Mouse (Mus musculus) heart, adult 2 months (tissue): ENCODE data around the gene Zfyve27. TPM values are rescaled to one million over a fixed set of nuclear protein-coding genes. Genes with fewer than 3 reads are reported as not detected.

Source experiments
- DNase-seq, 2 experiments: peaks; one replicate each; pipeline ENCODE4 v3.0.0; 2021
- H3K27ac ChIP-seq: fragments of 200-600 bp; 2 replicates; pipeline ENCODE4 v1.8.1; 2022
- H3K27me3 ChIP-seq: fragments of 200-500 bp; 2 replicates; pipeline ENCODE4 v1.6.1; 2012; ENCODE audit warnings: mild to moderate bottlenecking, low read length, inconsistent platforms, mixed read lengths; ENCODE audit not compliant: control insufficient read depth, insufficient read depth
- H3K36me3 ChIP-seq: fragments of 200-500 bp; 2 replicates; pipeline ENCODE4 v1.6.1; 2012; ENCODE audit warnings: low read length, inconsistent platforms; ENCODE audit not compliant: control insufficient read depth, insufficient read depth
- H3K4me1 ChIP-seq: fragments of 200-500 bp; 2 replicates; pipeline ENCODE4 v1.6.1; 2011; ENCODE audit warnings: low read length; ENCODE audit not compliant: control insufficient read depth, insufficient read depth
- H3K4me3 ChIP-seq: fragments of 200-600 bp; 2 replicates; pipeline ENCODE4 v1.8.1; 2022
- H3K79me2 ChIP-seq: fragments of 200-500 bp; replicated peaks from 2 replicates; pipeline ENCODE4 v1.6.1; 2012; ENCODE audit warnings: mild to moderate bottlenecking, inconsistent platforms, low read length, moderate library complexity, mixed read lengths; ENCODE audit not compliant: control insufficient read depth, insufficient read depth
- H3K9ac ChIP-seq: fragments of 200-500 bp; 2 replicates; pipeline ENCODE4 v1.6.1; 2012; ENCODE audit warnings: low read depth, mild to moderate bottlenecking, control low read depth, inconsistent platforms, low read length, mixed read lengths
- CTCF ChIP-seq: fragments of 200-600 bp; IDR thresholded peaks from 2 replicates; pipeline ENCODE4 v1.8.1; 2022; ENCODE audit warnings: antibody characterized with exemption, mild to moderate bottlenecking, moderate library complexity
- EP300 ChIP-seq: fragments of 200-500 bp; IDR thresholded peaks from 2 replicates; pipeline ENCODE4 v1.6.1; 2011; ENCODE audit warnings: low read depth, low read length, control low read depth; ENCODE audit not compliant: insufficient read depth
- POLR2A ChIP-seq: fragments of 200-500 bp; IDR thresholded peaks from 2 replicates; pipeline ENCODE4 v1.6.1; 2011; ENCODE audit warnings: mild to moderate bottlenecking, low read depth, low read length, control low read depth; ENCODE audit not compliant: insufficient read depth
- WGBS: fragments of 180-500 bp; shearing (Covaris S2); methylation state at CpG from one replicate; pipeline ENCODE4 v1.1.7; 2018; 5-methylcytosine and 5-hydroxymethylcytosine counted together
- intact Hi-C: fragments of 180-260 bp; cut with DNase I; formaldehyde crosslinking; loops from one replicate; pipeline ENCODE4 v1.15.1; 2025
- polyA plus RNA-seq: library from polyadenylated mRNA; depleted of rRNA; stranded (reverse); fragments of >200 nt; gene quantifications from 2 replicates; pipeline ENCODE4 v1.2.3, GENCODE M21; 2012
- total RNA-seq, 2 experiments: library from RNA; stranded (reverse); gene quantifications; 2 replicates each; pipeline ENCODE4 v1.2.3; 2021

Zfyve27 gene
- total and polyA plus RNA-seq, 3 experiments = 20.2 to 27.6 (median 20.3) TPM

DNA sequence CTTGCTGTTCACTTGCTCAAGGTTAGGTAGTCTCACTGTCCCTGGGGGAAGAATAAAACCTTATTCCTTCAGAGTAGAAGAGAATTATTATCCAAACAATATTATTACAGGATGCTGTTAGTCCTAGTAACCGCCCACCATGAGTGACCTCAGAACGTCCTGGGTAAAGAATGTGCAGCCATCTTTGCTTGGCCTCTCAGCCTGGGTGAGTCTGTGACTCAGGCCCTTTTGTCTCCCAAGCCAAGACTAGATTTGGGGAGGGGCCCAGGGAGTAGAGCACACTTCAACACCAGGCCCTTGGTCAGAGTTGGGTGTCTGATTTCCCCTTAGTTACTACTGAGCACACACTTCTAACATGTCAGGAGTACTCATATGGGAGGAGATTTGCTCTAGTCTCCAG lies 50.9 kb downstream of the Zfyve27 start:
- intact Hi-C loops = no loop called here
- TF ChIP-seq EP300 (no peak), CTCF (no peak), POLR2A (no peak)
- H3K79me2 ChIP-seq = no peaks in the 10 kb centered on the region
- H3K9ac ChIP-seq = no peak overlapping the region
- no peaks in the 10 kb centered on the region for H3K4me1 ChIP-seq
- no peaks in the 10 kb centered on the region for H3K27me3 ChIP-seq
- no peaks in the 10 kb centered on the region for H3K36me3 ChIP-seq
- H3K27ac ChIP-seq = no peak overlapping the region
- WGBS = 70% methylated on average over 2 of the region's 2 CpGs
- no peak for DNase-seq
- H3K4me3 ChIP-seq = no peak overlapping the region

DNA sequence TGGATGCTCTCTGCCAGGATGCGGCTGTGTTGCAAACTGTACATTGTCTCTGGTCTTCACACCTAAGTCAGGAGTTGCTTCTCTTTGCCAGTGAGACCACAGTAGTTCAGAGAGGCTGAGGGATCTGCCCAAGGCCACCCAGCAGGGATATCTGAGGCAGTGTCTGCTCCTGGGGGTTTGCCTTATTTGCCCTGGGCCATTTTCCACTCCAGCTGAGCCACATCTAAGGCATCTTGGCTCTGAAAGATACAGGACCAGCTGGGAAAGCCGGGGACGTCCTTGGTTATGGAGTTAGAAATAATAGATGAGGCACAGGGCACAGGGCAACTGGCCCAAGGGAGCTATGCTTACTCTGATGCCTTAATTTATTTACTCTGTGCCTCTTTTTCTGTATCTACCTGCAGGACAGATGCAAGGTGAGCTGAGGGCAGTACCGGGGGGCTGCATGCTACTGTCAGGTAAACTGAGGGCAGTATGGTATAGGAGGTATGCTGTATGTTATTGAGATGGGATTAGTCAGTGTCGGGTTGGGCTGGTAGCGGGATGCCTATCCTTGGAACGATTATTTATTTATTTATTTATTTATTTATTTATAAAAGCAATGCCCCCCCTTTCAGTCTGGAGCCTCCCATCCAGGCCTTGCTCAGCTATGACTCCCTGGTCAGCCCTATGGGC lies 53.1 kb downstream of the Zfyve27 start:
- intact Hi-C loops = loop anchor here (1.0 kb wide), 1 partner anchor 55 kb away; no protein-coding TSS in a partner anchor
- H3K36me3 ChIP-seq = no peaks in the 10 kb centered on the region
- H3K79me2 ChIP-seq = no peaks in the 10 kb centered on the region
- H3K4me1 ChIP-seq = no peaks in the 10 kb centered on the region
- WGBS = 64% methylated on average over 7 of the region's 7 CpGs
- no peak overlapping the region for H3K27ac ChIP-seq
- no peak for TF ChIP-seq EP300
- no peak overlapping the region for H3K4me3 ChIP-seq
- no peaks in the 10 kb centered on the region for H3K27me3 ChIP-seq
- H3K9ac ChIP-seq = no peak overlapping the region
- DNase-seq = no peak

DNA sequence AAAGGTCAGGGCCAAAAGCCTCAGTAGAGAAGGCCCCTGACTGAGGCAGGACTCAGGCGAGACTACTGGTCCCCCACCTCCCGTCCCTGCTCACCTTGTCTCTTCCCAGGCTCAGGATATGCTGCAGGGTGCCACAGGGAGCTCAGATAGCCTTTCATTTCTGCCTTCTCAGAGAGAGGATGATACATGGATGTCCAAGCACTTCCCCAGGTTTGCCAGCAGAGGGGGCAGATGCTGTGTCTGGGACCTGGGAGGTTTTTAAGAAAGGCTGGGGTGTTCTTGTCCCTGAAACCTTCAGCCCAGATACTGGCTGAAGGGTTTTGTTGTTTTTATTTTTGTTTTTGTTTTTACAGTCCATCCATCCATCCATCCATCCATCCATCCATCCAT lies 53.6 kb downstream of the Zfyve27 start:
- no peak overlapping the region for H3K9ac ChIP-seq
- peak in 1 of 2 experiments; percentile 30 for DNase-seq
- H3K4me1 ChIP-seq = no peaks in the 10 kb centered on the region
- no peak overlapping the region for H3K4me3 ChIP-seq
- TF ChIP-seq CTCF (peak; percentile 79), EP300 (no peak), POLR2A (no peak)
- 6% methylated on average over 2 of the region's 2 CpGs for WGBS
- no peak overlapping the region for H3K27ac ChIP-seq
- no peaks in the 10 kb centered on the region for H3K79me2 ChIP-seq
- intact Hi-C loops = loop anchor here (1.0 kb wide), 1 partner anchor 55 kb away; no protein-coding TSS in a partner anchor
- no peaks in the 10 kb centered on the region for H3K36me3 ChIP-seq
- H3K27me3 ChIP-seq = no peaks in the 10 kb centered on the region

DNA sequence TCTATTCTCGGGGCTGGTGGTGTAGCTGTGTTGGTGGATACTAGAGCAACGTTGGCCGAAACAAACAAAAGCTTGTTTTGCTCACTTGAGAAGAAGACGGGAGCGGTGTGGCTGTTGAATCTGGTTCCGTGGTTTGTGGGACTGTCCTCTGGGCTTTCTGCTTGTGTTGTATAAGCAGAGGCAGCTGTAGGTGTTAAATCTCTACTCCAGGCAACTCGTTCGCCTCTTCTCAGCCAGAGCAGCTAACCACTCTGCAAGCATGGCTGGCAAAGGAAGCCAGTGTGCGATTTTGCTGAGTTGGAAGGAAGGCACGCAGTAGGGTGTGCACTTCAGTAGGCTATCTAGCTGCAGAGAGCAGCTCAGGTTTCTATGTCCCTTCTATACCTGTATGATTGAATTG lies 62.7 kb downstream of the Zfyve27 start:
- Histone ChIP-seq H3K9ac (no peak overlapping the region), H3K27me3 (no peaks in the 10 kb centered on the region), H3K36me3 (no peaks in the 10 kb centered on the region), H3K27ac (no peak overlapping the region), H3K79me2 (no peaks in the 10 kb centered on the region), H3K4me1 (no peaks in the 10 kb centered on the region), H3K4me3 (no peak overlapping the region)
- no peak for DNase-seq
- intact Hi-C loops = no loop called here
- TF ChIP-seq EP300 = no peak
- no peak for TF ChIP-seq POLR2A
- no peak for TF ChIP-seq CTCF
- WGBS = 73% methylated on average over 10 of the region's 10 CpGs

DNA sequence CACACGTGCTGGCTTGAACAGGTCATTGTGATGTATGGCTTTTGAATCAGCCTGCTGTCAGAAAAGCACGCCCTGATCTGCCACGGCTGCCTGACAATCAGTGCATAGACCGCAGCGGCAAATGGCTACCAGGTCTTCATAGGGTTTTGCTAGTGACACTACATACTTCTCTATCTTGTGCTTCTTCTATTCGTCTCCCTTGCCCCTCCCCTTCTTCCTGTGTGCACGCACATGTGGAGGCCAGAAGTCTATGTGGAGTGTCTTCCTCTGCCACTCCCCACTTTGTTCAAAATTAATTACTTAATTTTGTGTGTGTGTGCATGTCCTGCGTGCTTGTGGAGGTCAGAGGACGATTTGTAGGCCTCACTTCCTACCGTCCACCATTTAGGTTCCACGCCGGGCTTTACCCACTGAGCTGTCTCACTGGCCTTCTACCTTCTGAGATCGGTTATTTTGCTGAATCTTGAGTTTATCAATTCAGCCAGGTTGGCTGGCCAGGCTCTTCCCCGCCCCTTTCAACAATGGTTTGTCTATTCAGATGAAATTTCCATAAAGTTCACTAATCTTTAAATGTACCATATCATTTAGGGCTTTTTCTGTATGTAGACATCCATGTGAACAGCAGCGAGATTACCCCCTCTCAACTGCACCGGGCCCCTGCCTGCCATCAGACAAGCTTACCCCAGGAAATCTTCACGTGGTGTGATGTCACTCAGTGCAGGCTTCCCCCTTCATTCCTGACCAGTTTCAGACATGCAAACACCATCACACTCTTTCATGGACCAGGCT lies 65.9 kb downstream of the Zfyve27 start:
- WGBS = 76% methylated on average over 17 of the region's 17 CpGs
- intact Hi-C loops = no loop called here
- TF ChIP-seq POLR2A (no peak), CTCF (no peak), EP300 (no peak)

DNA sequence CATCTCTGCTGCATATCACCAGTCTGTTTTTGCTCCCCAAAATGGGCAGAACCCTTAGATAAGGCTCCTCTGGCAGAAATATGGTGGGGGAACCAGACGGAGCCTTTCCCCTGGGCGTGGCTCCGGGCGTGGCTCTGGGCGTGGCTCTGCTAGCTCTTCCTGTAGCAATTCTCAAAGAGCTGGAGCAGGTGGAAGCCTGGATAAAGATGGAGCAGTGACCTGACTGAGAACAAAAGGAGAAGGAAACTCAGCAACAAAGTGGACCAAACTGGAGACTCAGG lies 66.5 kb downstream of the Zfyve27 start:
- DNase-seq = no peak
- 61% methylated on average over 5 of the region's 5 CpGs for WGBS
- H3K27me3 ChIP-seq = no peaks in the 10 kb centered on the region
- H3K27ac ChIP-seq = no peak overlapping the region
- H3K9ac ChIP-seq = no peak overlapping the region
- intact Hi-C loops = no loop called here
- H3K4me3 ChIP-seq = no peak overlapping the region
- no peak for TF ChIP-seq EP300
- no peak for TF ChIP-seq CTCF
- TF ChIP-seq POLR2A = no peak
- no peaks in the 10 kb centered on the region for H3K4me1 ChIP-seq
- no peaks in the 10 kb centered on the region for H3K79me2 ChIP-seq
- no peaks in the 10 kb centered on the region for H3K36me3 ChIP-seq

More for the DNA sequence above, 65.9 kb downstream of the Zfyve27 start:
- Histone ChIP-seq H3K79me2 (no peaks in the 10 kb centered on the region), H3K9ac (no peak overlapping the region), H3K27ac (no peak overlapping the region), H3K36me3 (no peaks in the 10 kb centered on the region), H3K27me3 (no peaks in the 10 kb centered on the region), H3K4me1 (no peaks in the 10 kb centered on the region), H3K4me3 (no peak overlapping the region)
- no peak for DNase-seq
